Mouse (Mus musculus) liver, adult 2 months (tissue): ENCODE results near the gene Sh2b3. TPM values are rescaled to one million over a fixed set of nuclear protein-coding genes. Genes with fewer than 3 reads are reported as not detected.

Experiments
- DNase-seq: peaks from one replicate; pipeline ENCODE4 v3.0.0-alpha.2; 2011; ENCODE audit warnings: low read depth, low spot score; ENCODE audit errors: extremely low read depth
- H3K27ac ChIP-seq: fragments of 200-500 bp; replicated peaks from 2 replicates; pipeline ENCODE4 v1.5.1; 2012; ENCODE audit warnings: low read depth, mild to moderate bottlenecking, control low read depth, inconsistent platforms, low read length; ENCODE audit not compliant: insufficient read depth
- H3K27me3 ChIP-seq: fragments of 200-500 bp; 2 replicates; pipeline ENCODE4 v1.6.1; 2012; ENCODE audit warnings: mild to moderate bottlenecking, moderate library complexity, low read length, inconsistent platforms; ENCODE audit not compliant: control insufficient read depth, insufficient read depth
- H3K36me3 ChIP-seq: fragments of 200-500 bp; 2 replicates; pipeline ENCODE4 v1.6.1; 2012; ENCODE audit warnings: low read length, inconsistent platforms; ENCODE audit not compliant: control insufficient read depth, insufficient read depth
- H3K4me1 ChIP-seq: fragments of 200-500 bp; 2 replicates; pipeline ENCODE4 v1.6.1; 2011; ENCODE audit warnings: low read length; ENCODE audit not compliant: control insufficient read depth, insufficient read depth
- H3K4me3 ChIP-seq: fragments of 200-500 bp; 2 replicates; pipeline ENCODE4 v1.5.1; 2011; ENCODE audit warnings: low read depth, mild to moderate bottlenecking, control low read depth, low read length, moderate library complexity; ENCODE audit not compliant: insufficient read depth
- H3K79me2 ChIP-seq: fragments of 200-500 bp; 2 replicates; pipeline ENCODE4 v1.6.1; 2012; ENCODE audit warnings: inconsistent platforms, mild to moderate bottlenecking, low read length, moderate library complexity; ENCODE audit not compliant: control insufficient read depth, insufficient read depth
- H3K9ac ChIP-seq: fragments of 200-500 bp; 2 replicates; pipeline ENCODE4 v1.6.1; 2012; ENCODE audit warnings: low read depth, mild to moderate bottlenecking, control low read depth, inconsistent platforms, low read length
- CTCF ChIP-seq: fragments of 200-500 bp; IDR thresholded peaks from 2 replicates; pipeline ENCODE4 v1.5.1; 2011; ENCODE audit warnings: low read depth, low read length, control low read depth
- POLR2A ChIP-seq: fragments of 200-500 bp; IDR thresholded peaks from 2 replicates; pipeline ENCODE4 v1.6.1; 2011; ENCODE audit warnings: low read length, control low read depth; ENCODE audit not compliant: insufficient read depth; ENCODE audit errors: extremely low read depth
- WGBS: fragments of 180-500 bp; shearing (Covaris S2); methylation state at CpG from one replicate; pipeline ENCODE4 v1.1.7; 2018; 5-methylcytosine and 5-hydroxymethylcytosine counted together
- polyA plus RNA-seq: library from polyadenylated mRNA; depleted of rRNA; stranded (reverse); fragments of >200 nt; gene quantifications from 2 replicates; pipeline ENCODE4 v1.2.3, GENCODE M21; 2012; rRNA removed
- total RNA-seq: library from RNA; depleted of rRNA; stranded (reverse); fragments of >200 nt; gene quantifications from 2 replicates; pipeline ENCODE4 v1.2.3, GENCODE M21; 2014; rRNA removed

Sh2b3 gene
- total and polyA plus RNA-seq, 2 experiments: 7.0 to 14.2 TPM

DNA sequence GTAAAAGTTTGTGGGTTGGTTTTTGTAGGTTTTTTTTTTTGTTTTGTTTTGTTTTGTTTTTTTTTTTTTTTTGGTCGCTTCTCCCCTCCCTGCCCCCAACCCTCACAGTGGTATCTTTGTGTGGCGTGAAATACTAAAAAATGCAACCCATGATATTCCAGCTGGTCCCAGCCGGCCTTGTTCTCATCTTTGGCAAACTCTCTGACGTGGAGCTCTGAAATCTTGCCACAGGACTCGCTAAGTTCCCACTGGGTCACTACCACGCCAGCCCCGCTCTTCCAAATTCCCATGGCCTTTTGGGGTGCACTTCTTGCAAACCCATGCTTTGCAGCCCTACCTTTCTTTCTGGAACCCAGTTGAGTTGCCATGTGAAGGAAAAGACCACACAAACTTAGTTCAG is 67.6 kb downstream of the Sh2b3 start:
- TF ChIP-seq POLR2A (no peak), CTCF (no peak)
- DNase-seq: no peak
- H3K36me3 ChIP-seq: peaks cover 54% of the 10 kb centered on the region

DNA sequence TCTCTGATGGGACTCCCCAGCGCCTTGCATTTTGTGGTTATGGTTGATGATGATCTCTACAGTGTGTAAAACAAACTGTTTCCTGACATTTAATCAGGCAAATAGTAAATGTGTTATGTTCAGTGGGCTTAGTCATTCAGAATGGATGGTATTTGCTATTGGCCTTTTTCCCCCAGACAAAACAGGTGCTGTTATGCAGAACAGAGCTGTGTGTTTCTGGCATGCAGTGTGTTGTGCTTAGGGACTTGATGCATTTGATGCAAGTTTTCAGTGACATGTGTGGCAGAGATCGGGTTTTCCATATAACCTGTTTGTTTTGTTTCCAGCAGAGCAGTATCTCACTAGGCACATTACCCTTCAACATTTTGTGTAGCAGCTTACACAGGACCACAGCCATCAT is 69.9 kb downstream of the Sh2b3 start:
- DNase-seq: no peak
- peaks cover 47% of the 10 kb centered on the region for H3K36me3 ChIP-seq
- H3K9ac ChIP-seq: no peak overlapping the region
- TF ChIP-seq CTCF (no peak), POLR2A (no peak)
- H3K27ac ChIP-seq: no peak overlapping the region
- 98% methylated on average over 2 of the region's 2 CpGs for WGBS
- no peak overlapping the region for H3K4me3 ChIP-seq
- no peaks in the 10 kb centered on the region for H3K27me3 ChIP-seq
- peaks cover 15% of the 10 kb centered on the region for H3K4me1 ChIP-seq
- H3K79me2 ChIP-seq: peaks cover 45% of the 10 kb centered on the region

More for the DNA sequence above, 67.6 kb downstream of the Sh2b3 start:
- 0 out of 2 replicates have a peak, but pooled peaks cover 5% of the 10 kb centered on the region for H3K4me1 ChIP-seq
- 78% methylated on average over 7 of the region's 7 CpGs for WGBS
- peaks cover 36% of the 10 kb centered on the region for H3K79me2 ChIP-seq
- no peak overlapping the region for H3K27ac ChIP-seq
- no peak overlapping the region for H3K4me3 ChIP-seq
- H3K9ac ChIP-seq: no peak overlapping the region
- H3K27me3 ChIP-seq: no peaks in the 10 kb centered on the region

DNA sequence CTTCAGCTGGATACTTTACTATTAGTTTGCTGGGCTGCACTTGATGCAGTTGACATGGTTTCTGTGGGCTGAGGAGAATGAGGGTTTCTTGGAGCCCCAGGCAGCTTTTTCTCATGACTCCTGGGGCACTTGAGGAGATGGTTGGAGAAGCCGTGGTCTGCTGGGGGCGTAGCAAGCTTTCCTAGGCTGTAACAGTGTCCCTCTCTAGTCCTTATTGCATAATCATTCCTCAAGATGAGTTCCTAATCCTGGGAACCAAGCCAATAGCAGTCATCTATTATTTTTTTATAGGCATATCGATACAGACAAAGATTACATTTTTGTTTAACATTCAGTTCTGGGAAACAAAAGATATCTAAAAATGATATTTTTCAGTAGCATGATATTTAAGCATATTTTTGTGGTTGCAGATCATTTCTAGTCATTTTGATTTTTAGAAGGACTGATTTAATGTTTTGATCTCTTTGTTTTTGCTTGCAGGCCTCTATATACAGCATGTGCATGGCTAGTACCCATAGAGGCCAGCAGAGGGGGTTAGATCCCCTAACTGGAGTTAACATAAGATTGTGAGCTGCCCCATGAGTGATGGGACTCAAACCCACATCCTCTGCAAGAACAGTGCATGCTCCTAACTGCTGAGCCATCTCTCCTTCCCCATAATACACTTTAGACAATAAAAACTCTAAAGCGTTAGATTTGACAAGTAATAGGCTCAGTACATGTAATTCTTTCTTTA is 71.2 kb downstream of the Sh2b3 start:
- DNase-seq: no peak
- Histone ChIP-seq H3K36me3 (peaks cover 48% of the 10 kb centered on the region), H3K27ac (no peak overlapping the region), H3K4me1 (peaks cover 23% of the 10 kb centered on the region), H3K79me2 (peaks cover 50% of the 10 kb centered on the region), H3K9ac (no peak overlapping the region), H3K27me3 (no peaks in the 10 kb centered on the region), H3K4me3 (no peak overlapping the region)
- WGBS: 65% methylated on average over 4 of the region's 4 CpGs
- TF ChIP-seq CTCF: peak; percentile 4; the same call in 1 of the 2 replicates
- no peak for TF ChIP-seq POLR2A

Other genes starting within 250 kb of the Sh2b3 start
- 1,488 and 1,502 TPM in 2 replicates for gene Aldh2, start 243.8 kb downstream of the Sh2b3 start, total RNA-seq
- 3,750 and 4,351 TPM in 2 replicates for gene Aldh2, start 243.8 kb downstream of the Sh2b3 start, polyA plus RNA-seq
- 9.6 and 14.4 TPM in 2 replicates for gene Acad12, start 218.7 kb downstream of the Sh2b3 start, total RNA-seq
- gene Acad12, start 218.7 kb downstream of the Sh2b3 start, polyA plus RNA-seq: 9.1 and 10.1 TPM in 2 replicates
- gene Acad10, start 177.1 kb downstream of the Sh2b3 start, total RNA-seq: 19.6 and 23.5 TPM in 2 replicates
- 27.5 and 27.7 TPM in 2 replicates for gene Acad10, start 177.1 kb downstream of the Sh2b3 start, polyA plus RNA-seq
- 95.5 and 112 TPM in 2 replicates for gene Brap, start 177.1 kb downstream of the Sh2b3 start, total RNA-seq
- gene Brap, start 177.1 kb downstream of the Sh2b3 start, polyA plus RNA-seq: 48.1 and 48.7 TPM in 2 replicates
- gene Atxn2, start 126.3 kb downstream of the Sh2b3 start, total RNA-seq: 58.5 and 74.7 TPM in 2 replicates
- gene Atxn2, start 126.3 kb downstream of the Sh2b3 start, polyA plus RNA-seq: 70.1 and 92.8 TPM in 2 replicates
- gene Pheta1, start 11.3 kb upstream of the Sh2b3 start, total RNA-seq: 7.1 and 7.4 TPM in 2 replicates
- gene Pheta1, start 11.3 kb upstream of the Sh2b3 start, polyA plus RNA-seq: 11.6 and 12.0 TPM in 2 replicates
- gene Cux2, start 212.5 kb upstream of the Sh2b3 start, total RNA-seq: 4.1 and 5.9 TPM in 2 replicates
- 11.6 and 19.5 TPM in 2 replicates for gene Cux2, start 212.5 kb upstream of the Sh2b3 start, polyA plus RNA-seq